Mouse (Mus musculus) stomach, embryonic 14.5 days (tissue): ENCODE data around the gene Gm37240. TPM values are rescaled to one million over a fixed set of nuclear protein-coding genes. Genes with fewer than 3 reads are reported as not detected.

Experiments
- ATAC-seq: fragments of 200-750 bp; cut with Nextera tagmentation; 2 replicates; pipeline ENCODE4 v1.8.0; 2017; ENCODE audit warnings: low read depth, moderate TSS enrichment; ENCODE audit not compliant: insufficient number of reproducible peaks, insufficient read depth, low FRiP score
- H3K27ac ChIP-seq: fragments of 300-500 bp; sonication (generic); 2 replicates; pipeline ENCODE4 v1.5.1; 2014; ENCODE audit warnings: mild to moderate bottlenecking, low read length, moderate library complexity, mixed read lengths
- H3K27me3 ChIP-seq: fragments of 300-500 bp; sonication (generic); 2 replicates; pipeline ENCODE4 v1.6.1; 2014; ENCODE audit warnings: low read length, control low read depth, mixed read lengths; ENCODE audit not compliant: control insufficient read depth, insufficient read depth
- H3K36me3 ChIP-seq: fragments of 300-500 bp; sonication (generic); 2 replicates; pipeline ENCODE4 v1.6.1; 2014; ENCODE audit warnings: mild to moderate bottlenecking, control low read depth, low read length, moderate library complexity, mixed read lengths; ENCODE audit not compliant: control insufficient read depth, insufficient read depth
- H3K4me1 ChIP-seq: fragments of 300-500 bp; sonication (generic); 2 replicates; pipeline ENCODE4 v1.6.1; 2014; ENCODE audit warnings: low read length, control low read depth, mixed read lengths; ENCODE audit not compliant: control insufficient read depth, insufficient read depth
- H3K4me2 ChIP-seq: fragments of 300-500 bp; sonication (generic); replicated peaks from 2 replicates; pipeline ENCODE4 v1.6.1; 2014; ENCODE audit warnings: low read depth, low read length, control low read depth
- H3K4me3 ChIP-seq: fragments of 300-500 bp; sonication (generic); 2 replicates; pipeline ENCODE4 v1.5.1; 2014; ENCODE audit warnings: low read depth, low read length, control low read depth
- H3K9ac ChIP-seq: fragments of 300-500 bp; sonication (generic); replicated peaks from 2 replicates; pipeline ENCODE4 v1.6.1; 2014; ENCODE audit warnings: low read depth, mild to moderate bottlenecking, control low read depth, low read length, moderate library complexity, mixed read lengths
- H3K9me3 ChIP-seq: fragments of 300-500 bp; sonication (generic); 2 replicates; pipeline ENCODE4 v1.6.1; 2016; ENCODE audit warnings: low read depth, low read length, control low read depth; ENCODE audit not compliant: control insufficient read depth
- WGBS: fragments of 180-500 bp; shearing (Covaris S2); extraction: QIAGEN DNeasy Blood & Tissue Kit; methylation state at CpG from one replicate; pipeline ENCODE4 v1.1.7; 2014; 5-methylcytosine and 5-hydroxymethylcytosine counted together
- polyA plus RNA-seq: library from polyadenylated mRNA; unstranded; fragments of >200 nt; fragmentation: Nextera tagmentation; extraction: Ambion mirVana; gene quantifications from 2 replicates; pipeline ENCODE4 v1.2.1, GENCODE M21; 2014

Gm37240 gene
- polyA plus RNA-seq, 1 experiment from 2014 or later: 9.6 TPM

GRCm38 (mm10) chr3:85606912-85607311, 280.4 kb downstream of the Gm37240 start:
- 81% methylated on average over 3 of the region's 3 CpGs for WGBS
- Histone ChIP-seq H3K36me3 (0 out of 2 replicates have a peak, but pooled peaks cover 4% of the 10 kb centered on the region), H3K27me3 (no peaks in the 10 kb centered on the region), H3K9me3 (no peaks in the 10 kb centered on the region), H3K27ac (no peak overlapping the region), H3K4me1 (no peaks in the 10 kb centered on the region), H3K9ac (no peak overlapping the region), H3K4me2 (no peak overlapping the region), H3K4me3 (no peak overlapping the region)
- ATAC-seq: no peak

- Histone ChIP-seq H3K4me1 (no peaks in the 10 kb centered on the region), H3K9ac (no peak overlapping the region), H3K27ac (no peak overlapping the region), H3K36me3 (0 out of 2 replicates have a peak, but pooled peaks cover 4% of the 10 kb centered on the region), H3K4me2 (no peak overlapping the region), H3K4me3 (no peak overlapping the region), H3K27me3 (no peaks in the 10 kb centered on the region), H3K9me3 (no peaks in the 10 kb centered on the region)
- no peak for ATAC-seq
- WGBS: 91% methylated on average over 1 of the region's 1 CpGs
Measured at GRCm38 (mm10) chr3:85603811-85604210, 283.5 kb downstream of the Gm37240 start.

- ATAC-seq: no peak
- 0 out of 2 replicates have a peak, but pooled peaks cover 4% of the 10 kb centered on the region for H3K36me3 ChIP-seq
- H3K9me3 ChIP-seq: no peaks in the 10 kb centered on the region
- H3K4me2 ChIP-seq: no peak overlapping the region
- H3K9ac ChIP-seq: no peak overlapping the region
- WGBS: 45% methylated on average over 3 of the region's 3 CpGs
- H3K27ac ChIP-seq: no peak overlapping the region
- H3K4me3 ChIP-seq: no peak overlapping the region
- no peaks in the 10 kb centered on the region for H3K27me3 ChIP-seq
- H3K4me1 ChIP-seq: no peaks in the 10 kb centered on the region
Measured at GRCm38 (mm10) chr3:85601841-85602305, 285.4 kb downstream of the Gm37240 start.

GRCm38 (mm10) chr3:85599526-85599925, 287.8 kb downstream of the Gm37240 start:
- ATAC-seq: no peak

GRCm38 (mm10) chr3:85594452-85594851, 292.9 kb downstream of the Gm37240 start:
- Histone ChIP-seq H3K27me3 (no peaks in the 10 kb centered on the region), H3K9ac (no peak overlapping the region), H3K9me3 (no peaks in the 10 kb centered on the region), H3K4me3 (no peak overlapping the region), H3K36me3 (no peaks in the 10 kb centered on the region), H3K4me2 (no peak overlapping the region), H3K4me1 (no peaks in the 10 kb centered on the region), H3K27ac (no peak overlapping the region)
- ATAC-seq: no peak
- 63% methylated on average over 3 of the region's 3 CpGs for WGBS

More at GRCm38 (mm10) chr3:85599526-85599925, 287.8 kb downstream of the Gm37240 start:
- Histone ChIP-seq H3K27ac (no peak overlapping the region), H3K4me3 (no peak overlapping the region), H3K9ac (no peak overlapping the region), H3K27me3 (no peaks in the 10 kb centered on the region), H3K4me1 (no peaks in the 10 kb centered on the region), H3K36me3 (0 out of 2 replicates have a peak, but pooled peaks cover 3% of the 10 kb centered on the region), H3K4me2 (no peak overlapping the region), H3K9me3 (no peaks in the 10 kb centered on the region)
- WGBS: 67% methylated on average over 3 of the region's 3 CpGs

GRCm38 (mm10) chr3:85592640-85593252, 294.6 kb downstream of the Gm37240 start:
- Histone ChIP-seq H3K9me3 (no peaks in the 10 kb centered on the region), H3K4me3 (no peak overlapping the region), H3K9ac (no peak overlapping the region), H3K27ac (no peak overlapping the region), H3K36me3 (no peaks in the 10 kb centered on the region), H3K4me2 (no peak overlapping the region), H3K27me3 (no peaks in the 10 kb centered on the region), H3K4me1 (no peaks in the 10 kb centered on the region)
- ATAC-seq: no peak
- WGBS: 87% methylated on average over 5 of the region's 5 CpGs

GRCm38 (mm10) chr3:85592067-85592466, 295.3 kb downstream of the Gm37240 start:
- Histone ChIP-seq H3K4me1 (no peaks in the 10 kb centered on the region), H3K9ac (no peak overlapping the region), H3K4me2 (no peak overlapping the region), H3K4me3 (no peak overlapping the region), H3K27me3 (no peaks in the 10 kb centered on the region), H3K36me3 (no peaks in the 10 kb centered on the region), H3K27ac (no peak overlapping the region), H3K9me3 (no peaks in the 10 kb centered on the region)
- WGBS: 65% methylated on average over 4 of the region's 4 CpGs
- ATAC-seq: no peak

GRCm38 (mm10) chr3:85590090-85590754, 297.1 kb downstream of the Gm37240 start:
- Histone ChIP-seq H3K9me3 (no peaks in the 10 kb centered on the region), H3K27me3 (no peaks in the 10 kb centered on the region), H3K36me3 (no peaks in the 10 kb centered on the region), H3K27ac (no peak overlapping the region), H3K9ac (no peak overlapping the region), H3K4me1 (no peaks in the 10 kb centered on the region), H3K4me3 (no peak overlapping the region), H3K4me2 (no peak overlapping the region)
- no peak for ATAC-seq
- WGBS: 94% methylated on average over 3 of the region's 3 CpGs
